Mouse (Mus musculus): ENCODE measurements around the gene Tmem259.

Gene Tmem259

DNA sequence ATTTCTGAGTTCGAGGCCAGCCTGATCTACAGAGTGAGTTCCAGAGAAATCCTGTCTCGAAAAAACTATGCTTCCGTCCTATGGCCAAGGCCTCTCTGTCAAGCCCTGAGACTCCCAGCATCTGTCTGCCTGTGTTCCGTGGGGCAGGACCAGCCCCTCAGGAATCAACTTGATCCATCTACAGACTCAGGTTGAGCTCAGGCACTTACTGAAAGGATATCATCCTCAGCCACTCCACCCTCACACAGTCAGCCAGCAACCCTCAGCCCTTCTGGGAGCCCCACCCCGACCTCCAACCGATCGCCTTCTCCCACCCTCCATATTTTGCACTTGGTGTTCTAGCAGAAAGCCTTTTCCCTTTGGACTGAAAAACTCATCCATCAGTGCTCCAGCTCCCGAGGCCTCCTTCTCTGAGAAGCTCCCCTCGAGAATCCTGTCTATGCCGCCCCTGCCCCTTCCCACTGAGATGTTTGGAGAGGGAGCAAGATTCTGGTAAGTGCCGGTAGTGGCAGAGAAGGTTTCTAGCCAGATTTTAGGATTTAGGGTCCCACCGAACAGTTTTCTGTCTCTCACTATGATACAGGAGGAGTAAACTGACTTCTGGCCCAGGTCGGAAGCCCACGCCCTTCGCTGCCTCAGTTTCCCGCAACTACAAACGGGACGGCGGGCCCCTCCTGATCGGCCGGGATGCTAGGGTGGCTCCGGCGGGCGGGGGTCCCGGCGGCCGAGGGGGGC lies 3.8 kb upstream of the Tmem259 start:
- peak in 1 of 2 experiments; percentile 18 for DNase-seq

GRCm38 (mm10) chr10:79986963-79987362 lies 2.8 kb upstream of the Tmem259 start:
- DNase-seq = peak; percentile 91 to 92

- no peak for DNase-seq
These were observed 2.2 kb upstream of the Tmem259 start for GRCm38 (mm10) chr10:79986232-79986878.

DNA sequence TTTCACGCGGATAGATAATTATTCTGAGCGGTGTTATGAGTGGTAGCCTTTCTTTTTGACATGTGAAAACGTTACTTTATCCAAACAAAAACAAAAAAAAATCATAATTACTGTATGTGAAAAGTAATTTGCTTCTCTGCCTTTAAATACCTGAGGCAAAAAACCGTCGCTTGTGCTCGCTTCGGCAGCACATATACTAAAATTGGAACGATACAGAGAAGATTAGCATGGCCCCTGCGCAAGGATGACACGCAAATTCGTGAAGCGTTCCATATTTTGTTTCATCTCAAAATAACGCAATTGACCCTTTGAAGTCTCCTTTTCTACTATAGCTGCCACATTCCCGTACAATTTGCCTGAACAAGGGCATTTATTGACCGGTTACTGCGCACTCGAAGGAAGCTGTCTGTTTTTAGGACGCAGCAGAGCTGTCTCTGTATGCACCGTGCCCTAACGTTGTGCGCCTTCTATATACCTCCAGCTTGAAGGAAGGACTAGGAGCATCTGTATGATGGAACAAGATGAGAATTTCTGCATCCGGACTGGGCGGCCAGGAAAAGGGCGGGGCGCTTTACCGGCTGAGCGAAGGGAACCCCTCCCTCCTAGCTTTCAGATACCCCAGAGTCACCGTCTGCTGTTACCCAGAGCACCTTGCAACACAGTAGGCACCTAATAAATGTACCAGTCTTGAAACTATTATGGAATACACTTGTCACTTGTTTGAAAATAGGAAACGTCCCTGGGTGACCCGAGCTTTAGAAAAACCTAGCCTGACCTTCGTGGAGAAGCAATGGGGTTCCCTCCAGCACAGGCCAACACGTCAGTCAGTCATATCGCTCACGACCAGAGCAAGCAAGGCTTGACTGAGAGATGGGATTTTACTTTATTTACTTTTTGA lies 1.5 kb upstream of the Tmem259 start:
- DNase-seq = peak; percentile 75 to 85

DNA sequence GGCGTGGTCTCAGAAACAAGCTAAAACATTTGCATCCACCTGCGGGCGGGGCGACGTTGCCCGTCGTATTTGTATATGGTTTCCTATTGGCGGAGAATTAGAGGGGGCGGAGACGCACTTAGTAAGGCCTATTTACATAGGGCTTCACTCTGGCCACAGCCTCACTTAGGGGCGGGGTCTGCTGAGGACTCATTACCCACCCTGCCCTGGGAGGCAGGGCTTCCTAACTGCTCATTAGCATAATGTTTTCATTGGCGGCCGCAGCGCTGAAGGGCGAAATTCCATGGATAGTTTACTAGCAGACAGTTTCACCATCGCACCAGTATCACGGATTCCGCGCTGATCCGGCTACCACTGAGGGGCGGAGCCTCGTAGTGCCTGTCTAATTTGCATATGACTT lies 741 bp upstream of the Tmem259 start:
- DNase-seq = peak; percentile 95 to 97

DNA sequence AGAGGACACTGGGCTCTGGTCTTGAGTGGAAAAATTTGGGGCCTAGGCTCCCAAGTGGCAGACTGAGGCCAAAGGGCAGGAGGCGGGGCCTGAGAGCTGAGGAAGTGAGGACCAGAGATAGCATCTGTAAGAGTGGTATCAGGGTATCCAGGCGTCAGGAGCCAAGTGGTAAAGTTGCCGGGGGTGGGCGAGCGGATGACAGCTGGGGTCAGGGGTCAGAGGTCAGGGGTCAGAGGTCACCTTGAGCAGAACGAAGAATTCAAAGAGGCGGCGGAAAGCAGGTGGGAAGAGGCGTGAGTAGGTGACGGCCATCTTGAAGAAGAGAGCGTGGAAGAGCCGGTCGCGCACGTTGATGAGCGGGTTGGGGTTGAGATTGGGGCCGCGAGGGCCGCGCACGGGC lies 460 bp downstream of the Tmem259 start:
- DNase-seq = peak; percentile 61 to 81

DNA sequence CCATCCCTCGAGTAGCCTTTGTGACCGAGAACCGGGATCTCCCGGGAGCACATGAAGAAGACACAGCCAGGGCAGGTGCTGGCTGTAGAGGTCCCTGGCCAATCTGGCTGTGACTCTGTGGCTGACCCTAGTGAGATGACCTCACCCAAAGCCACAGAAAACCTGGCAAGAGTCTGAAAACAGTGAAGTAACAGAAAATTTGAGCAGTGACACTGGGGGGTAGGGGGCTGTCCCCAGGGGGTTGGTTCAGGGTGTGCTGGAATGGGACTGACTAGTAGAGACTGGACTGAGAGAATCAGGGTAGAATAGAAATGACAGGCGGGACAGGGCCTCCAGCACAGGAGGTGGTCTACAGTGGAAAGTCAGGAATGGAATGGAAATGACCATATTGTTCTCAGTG lies 925 bp downstream of the Tmem259 start:
- DNase-seq = no peak

DNA sequence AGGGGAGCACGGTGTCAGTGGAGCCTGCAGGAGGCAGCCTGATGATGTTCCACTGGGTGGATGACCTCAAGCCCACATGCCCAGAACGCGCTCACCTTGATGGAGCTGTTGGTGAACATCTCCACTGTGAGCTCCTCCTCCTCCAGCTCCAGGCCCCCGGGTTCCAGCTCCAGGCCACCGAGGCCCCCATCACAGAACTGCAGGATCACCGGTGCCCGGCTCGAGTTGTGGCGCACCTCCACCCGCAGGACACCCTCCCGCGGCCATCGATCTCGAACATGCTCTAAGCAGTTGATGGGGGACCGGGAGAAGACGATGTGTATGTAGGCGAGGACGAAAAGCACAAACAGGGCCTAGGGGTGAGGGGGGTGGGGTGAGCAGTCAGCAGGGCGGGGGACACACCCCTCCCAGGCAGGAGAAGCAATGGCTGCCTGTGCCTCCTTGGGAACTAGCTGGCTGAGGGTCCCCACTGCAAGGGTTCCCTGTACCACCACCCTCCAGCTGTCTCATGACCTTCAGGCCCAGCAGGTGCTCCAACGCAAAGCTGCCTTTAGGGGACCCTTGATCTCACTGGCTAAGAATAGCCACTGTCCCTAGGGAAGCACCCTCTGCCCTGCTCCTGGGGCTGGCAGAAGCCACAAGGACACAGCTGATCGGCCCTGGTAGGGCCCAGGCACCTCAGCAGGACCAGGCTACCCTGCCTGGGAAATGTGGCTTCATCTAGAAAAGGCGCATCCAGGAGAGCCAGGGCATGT lies 4.6 kb downstream of the Tmem259 start:
- no peak for DNase-seq

GRCm38 (mm10) chr10:79978061-79978460 lies 6.1 kb downstream of the Tmem259 start:
- DNase-seq = no peak

GRCm38 (mm10) chr10:79977324-79977723 lies 6.8 kb downstream of the Tmem259 start:
- no peak for DNase-seq

DNA sequence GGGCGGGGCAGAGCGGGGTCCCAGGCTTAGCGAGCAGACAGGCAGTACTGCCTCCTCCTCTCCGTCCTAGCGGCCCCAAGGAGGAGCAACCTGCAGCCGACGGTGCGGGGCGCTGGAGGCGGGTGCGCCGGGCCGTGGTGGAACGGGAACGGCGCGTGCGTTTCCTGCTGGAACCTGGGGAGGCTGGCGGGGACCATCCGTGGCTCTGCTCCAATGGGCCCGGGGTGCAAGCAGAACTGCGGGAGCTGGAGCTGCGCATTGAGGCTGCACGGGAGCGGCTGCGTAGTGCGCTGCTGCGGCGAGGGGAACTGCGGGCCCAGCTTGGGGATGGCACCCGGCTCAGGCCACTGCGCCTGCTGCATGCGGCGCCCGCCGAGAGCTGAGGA lies 7.4 kb downstream of the Tmem259 start:
- DNase-seq = no peak

DNA sequence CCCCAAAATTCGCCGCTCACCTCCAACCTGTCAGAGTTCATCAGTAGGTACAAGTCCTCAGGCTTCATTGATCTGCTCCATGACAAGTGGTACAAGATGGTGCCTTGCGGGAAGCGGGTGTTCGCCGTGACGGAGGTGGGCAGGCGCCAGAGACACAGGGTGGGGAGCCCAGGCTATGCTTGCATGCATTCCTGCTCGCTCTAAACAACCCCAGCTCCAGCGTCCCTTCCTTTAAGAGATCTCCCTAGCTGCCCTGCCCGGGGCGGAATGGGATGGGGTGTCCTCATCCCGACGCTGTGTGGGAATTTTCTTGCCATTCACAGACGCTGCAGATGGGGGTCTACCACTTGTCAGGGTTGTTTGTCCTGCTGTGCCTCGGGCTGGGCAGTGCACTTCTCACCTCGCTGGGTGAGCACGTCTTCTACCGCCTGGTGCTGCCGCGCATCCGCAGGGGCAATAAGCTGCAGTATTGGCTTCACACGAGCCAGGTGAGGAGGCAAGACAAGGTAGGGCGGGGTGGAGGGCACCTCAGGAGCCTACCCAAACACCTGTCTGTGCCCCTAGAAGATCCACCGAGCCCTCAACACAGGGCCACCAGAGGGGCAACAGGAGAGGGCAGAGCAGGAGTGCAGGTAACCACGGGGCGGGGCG lies 7.9 kb downstream of the Tmem259 start:
- DNase-seq = no peak

DNA sequence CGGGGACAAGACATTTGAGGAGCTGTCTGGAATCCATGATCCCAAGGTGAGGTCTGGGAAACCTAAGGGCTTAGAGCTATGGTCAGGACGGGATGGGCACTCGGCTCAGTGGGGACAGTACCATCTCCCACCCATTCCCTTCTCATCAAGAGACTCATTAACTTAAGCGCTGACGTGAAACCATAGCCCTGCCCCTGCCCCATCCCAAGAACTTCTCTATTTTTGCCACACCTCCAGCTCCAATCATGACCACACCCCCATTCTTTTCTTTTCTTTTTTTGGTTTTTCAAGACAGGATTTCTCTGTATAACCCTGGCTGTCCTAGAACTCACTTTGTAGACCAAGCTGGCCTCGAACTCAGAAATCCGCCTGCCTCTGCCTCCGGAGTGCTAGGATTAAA lies 9.5 kb downstream of the Tmem259 start:
- no peak for DNase-seq

DNA sequence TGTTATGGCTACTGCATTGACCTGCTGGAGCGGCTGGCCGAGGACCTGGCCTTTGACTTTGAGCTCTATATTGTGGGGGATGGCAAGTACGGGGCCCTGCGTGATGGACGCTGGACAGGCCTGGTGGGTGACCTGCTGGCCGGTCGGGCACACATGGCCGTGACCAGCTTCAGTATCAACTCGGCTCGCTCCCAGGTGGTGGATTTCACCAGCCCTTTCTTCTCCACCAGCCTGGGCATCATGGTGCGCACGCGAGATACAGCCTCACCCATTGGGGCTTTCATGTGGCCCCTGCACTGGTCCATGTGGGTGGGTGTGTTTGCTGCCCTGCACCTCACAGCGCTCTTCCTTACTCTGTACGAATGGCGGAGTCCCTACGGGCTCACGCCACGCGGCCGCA lies 10.0 kb downstream of the Tmem259 start:
- no peak for DNase-seq

GRCm38 (mm10) chr10:79972831-79973230 lies 11.3 kb downstream of the Tmem259 start:
- DNase-seq = no peak

- DNase-seq = no peak
These were observed 13.0 kb downstream of the Tmem259 start for GRCm38 (mm10) chr10:79971183-79971497.

- DNase-seq = no peak
These were observed 13.5 kb downstream of the Tmem259 start, which contains the start of gene Grin3b for GRCm38 (mm10) chr10:79970415-79971182. Gene Grin3b, plus strand, starts transcription at chr10:79970715.

DNA sequence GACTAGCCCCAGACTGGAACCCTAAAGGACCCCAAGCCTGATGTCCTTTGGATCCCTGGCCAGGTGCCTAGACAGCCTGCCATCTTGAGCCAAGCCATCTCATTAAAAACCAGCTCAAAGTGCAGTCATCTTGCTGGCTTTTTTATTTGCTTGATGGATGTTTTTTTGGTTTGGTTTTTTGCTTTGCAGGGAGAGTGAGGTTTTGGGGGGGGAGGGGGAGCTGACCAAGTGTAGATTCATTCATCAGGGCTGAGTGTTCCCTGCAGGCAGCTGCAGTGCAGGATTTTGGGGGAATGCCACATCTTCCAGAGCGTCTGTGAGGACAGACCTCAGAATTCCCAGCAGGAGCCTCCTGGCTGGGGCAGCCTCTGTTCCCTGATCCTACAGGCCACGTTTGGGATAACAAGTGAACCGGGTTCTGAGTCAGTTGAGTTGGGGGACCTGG lies 15.0 kb downstream of the Tmem259 start:
- no peak for DNase-seq

DNA sequence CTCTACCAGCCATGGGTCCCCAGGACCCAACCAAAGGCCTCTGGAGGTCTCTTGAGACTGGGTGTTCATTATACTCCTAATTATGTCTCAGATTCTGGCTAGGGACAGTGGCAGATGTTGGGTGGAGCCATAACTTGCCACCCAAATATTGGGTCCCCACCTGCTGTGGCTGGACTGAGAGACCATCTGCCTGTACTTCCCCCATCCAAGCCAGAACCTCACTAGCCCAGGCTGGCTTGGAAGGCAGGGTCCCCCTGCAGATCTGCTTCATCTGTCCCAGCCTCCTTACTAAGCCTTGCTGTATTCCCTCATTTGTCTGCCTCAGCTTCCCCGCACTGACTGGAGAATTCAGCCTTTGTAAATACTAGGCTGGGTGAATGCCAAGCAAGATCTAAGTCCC lies 15.9 kb downstream of the Tmem259 start:
- no peak for DNase-seq

- no peak for DNase-seq
These were observed 17.2 kb downstream of the Tmem259 start for GRCm38 (mm10) chr10:79966886-79967400.

DNA sequence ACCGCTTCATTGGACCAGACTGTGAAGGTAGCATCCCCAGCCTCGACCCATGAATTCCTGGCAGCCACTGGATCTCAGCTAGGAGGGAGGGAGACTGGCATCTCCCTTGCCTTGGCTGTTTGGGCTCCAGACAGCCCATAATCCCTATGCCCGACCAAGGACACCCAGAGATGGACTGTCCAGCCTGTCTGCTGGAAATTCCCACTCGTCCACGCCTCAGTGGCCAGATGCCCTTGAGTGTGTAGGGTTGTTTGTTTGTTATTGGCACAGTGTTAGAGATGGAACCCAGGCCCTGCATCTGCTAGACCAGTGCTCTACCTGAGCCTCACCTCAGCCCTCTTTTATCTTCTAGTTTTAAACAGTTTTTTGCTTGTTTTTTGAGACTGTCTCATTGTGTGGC lies 18.8 kb downstream of the Tmem259 start:
- no peak for DNase-seq
